Mouse (Mus musculus) midbrain, embryonic 12.5 days (tissue): ENCODE data around the gene Dclk3. TPM values are rescaled to one million over a fixed set of nuclear protein-coding genes. Genes with fewer than 3 reads are reported as not detected.
A peak's percentile ranks its signal among the peaks of the same experiment; 100 is the strongest.

Experiments
- ATAC-seq: fragments of 200-750 bp; cut with Nextera tagmentation; 2 replicates; pipeline ENCODE4 v1.8.0; 2017; ENCODE audit warnings: low read depth, moderate TSS enrichment, moderate library complexity; ENCODE audit not compliant: low FRiP score
- H3K27ac ChIP-seq: fragments of 300-500 bp; sonication (generic); replicated peaks from 2 replicates; pipeline ENCODE4 v1.5.1; 2016; ENCODE audit warnings: mild to moderate bottlenecking
- H3K27me3 ChIP-seq: fragments of 300-500 bp; sonication (generic); 2 replicates; pipeline ENCODE4 v1.6.1; 2016; ENCODE audit warnings: mild to moderate bottlenecking
- H3K36me3 ChIP-seq: fragments of 300-500 bp; sonication (generic); 2 replicates; pipeline ENCODE4 v1.6.1; 2016
- H3K4me1 ChIP-seq: fragments of 300-500 bp; sonication (generic); 2 replicates; pipeline ENCODE4 v1.6.1; 2016
- H3K4me2 ChIP-seq: fragments of 300-500 bp; sonication (generic); replicated peaks from 2 replicates; pipeline ENCODE4 v1.6.1; 2016; ENCODE audit warnings: mild to moderate bottlenecking, moderate library complexity
- H3K4me3 ChIP-seq: fragments of 300-500 bp; sonication (generic); 2 replicates; pipeline ENCODE4 v1.5.1; 2016; ENCODE audit warnings: mild to moderate bottlenecking
- H3K9ac ChIP-seq: fragments of 300-500 bp; sonication (generic); replicated peaks from 2 replicates; pipeline ENCODE4 v1.6.1; 2016; ENCODE audit warnings: mild to moderate bottlenecking, moderate library complexity
- H3K9me3 ChIP-seq: fragments of 300-500 bp; sonication (generic); 2 replicates; pipeline ENCODE4 v1.6.1; 2016; ENCODE audit warnings: mild to moderate bottlenecking
- WGBS: fragments of 180-500 bp; shearing (Covaris S2); methylation state at CpG from one replicate; pipeline ENCODE4 v1.1.7; 2016; 5-methylcytosine and 5-hydroxymethylcytosine counted together
- polyA plus RNA-seq: library from polyadenylated mRNA; unstranded; fragments of >200 nt; fragmentation: Nextera tagmentation; extraction: Ambion mirVana; gene quantifications from 2 replicates; pipeline ENCODE4 v1.2.1, GENCODE M21; 2016

Gene Dclk3
- polyA plus RNA-seq, 1 experiment from 2014 or later = 1.0 TPM

- ATAC-seq = peak; percentile 42; the same call in 1 of the 2 replicates
Measured at GRCm38 (mm10) chr9:111495561-111495960, 56.7 kb downstream of the Dclk3 start.

GRCm38 (mm10) chr9:111497074-111497811, 58.4 kb downstream of the Dclk3 start:
- no peaks in the 10 kb centered on the region for H3K27me3 ChIP-seq
- no peak overlapping the region for H3K4me3 ChIP-seq
- H3K27ac ChIP-seq = no peak overlapping the region
- H3K36me3 ChIP-seq = no peaks in the 10 kb centered on the region
- WGBS = 35% methylated on average over 9 of the region's 9 CpGs
- peak; percentile 78 for ATAC-seq
- H3K9me3 ChIP-seq = no peaks in the 10 kb centered on the region
- H3K4me2 ChIP-seq = no peak overlapping the region
- H3K9ac ChIP-seq = no peak overlapping the region
- H3K4me1 ChIP-seq = no peaks in the 10 kb centered on the region

More at GRCm38 (mm10) chr9:111495561-111495960, 56.7 kb downstream of the Dclk3 start:
- Histone ChIP-seq H3K4me3 (no peak overlapping the region), H3K4me2 (no peak overlapping the region), H3K27ac (no peak overlapping the region), H3K27me3 (peaks cover 4% of the 10 kb centered on the region; the same call in 1 of the 2 replicates), H3K9ac (no peak overlapping the region), H3K9me3 (no peaks in the 10 kb centered on the region), H3K4me1 (no peaks in the 10 kb centered on the region), H3K36me3 (no peaks in the 10 kb centered on the region)
- 3% methylated on average over 5 of the region's 5 CpGs for WGBS

GRCm38 (mm10) chr9:111500211-111500610, 61.3 kb downstream of the Dclk3 start:
- Histone ChIP-seq H3K27ac (no peak overlapping the region), H3K4me3 (no peak overlapping the region), H3K9me3 (no peaks in the 10 kb centered on the region), H3K9ac (no peak overlapping the region), H3K27me3 (no peaks in the 10 kb centered on the region), H3K36me3 (no peaks in the 10 kb centered on the region), H3K4me1 (no peaks in the 10 kb centered on the region), H3K4me2 (no peak overlapping the region)
- 87% methylated on average over 9 of the region's 9 CpGs for WGBS
- ATAC-seq = no peak

GRCm38 (mm10) chr9:111506075-111506474, 67.2 kb downstream of the Dclk3 start:
- Histone ChIP-seq H3K27ac (no peak overlapping the region), H3K4me2 (no peak overlapping the region), H3K9ac (no peak overlapping the region), H3K4me1 (peaks cover 6% of the 10 kb centered on the region; the same call in 1 of the 2 replicates), H3K27me3 (no peaks in the 10 kb centered on the region), H3K4me3 (no peak overlapping the region), H3K36me3 (no peaks in the 10 kb centered on the region), H3K9me3 (no peaks in the 10 kb centered on the region)
- ATAC-seq = no peak
- 24% methylated on average over 3 of the region's 3 CpGs for WGBS

- no peak for ATAC-seq
- no peaks in the 10 kb centered on the region; the same call in 1 of the 2 replicates for H3K4me1 ChIP-seq
- no peaks in the 10 kb centered on the region for H3K27me3 ChIP-seq
- no peak overlapping the region for H3K4me3 ChIP-seq
- 82% methylated on average over 15 of the region's 15 CpGs for WGBS
- no peak overlapping the region for H3K4me2 ChIP-seq
- H3K9me3 ChIP-seq = no peaks in the 10 kb centered on the region
- no peak overlapping the region for H3K9ac ChIP-seq
- no peak overlapping the region for H3K27ac ChIP-seq
- no peaks in the 10 kb centered on the region for H3K36me3 ChIP-seq
Measured at GRCm38 (mm10) chr9:111514586-111515473, 75.9 kb downstream of the Dclk3 start.

GRCm38 (mm10) chr9:111515536-111515935, 76.7 kb downstream of the Dclk3 start:
- 85% methylated on average over 3 of the region's 3 CpGs for WGBS

GRCm38 (mm10) chr9:111522226-111522625, 83.3 kb downstream of the Dclk3 start:
- Histone ChIP-seq H3K9ac (no peak overlapping the region), H3K36me3 (no peaks in the 10 kb centered on the region), H3K4me3 (no peak overlapping the region), H3K27ac (no peak overlapping the region), H3K4me2 (no peak overlapping the region), H3K4me1 (no peaks in the 10 kb centered on the region), H3K9me3 (no peaks in the 10 kb centered on the region), H3K27me3 (no peaks in the 10 kb centered on the region)
- 94% methylated on average over 7 of the region's 7 CpGs for WGBS
- no peak for ATAC-seq

More at GRCm38 (mm10) chr9:111515536-111515935, 76.7 kb downstream of the Dclk3 start:
- no peak overlapping the region for H3K4me3 ChIP-seq
- ATAC-seq = no peak
- no peaks in the 10 kb centered on the region; the same call in 1 of the 2 replicates for H3K4me1 ChIP-seq
- H3K27ac ChIP-seq = no peak overlapping the region
- no peaks in the 10 kb centered on the region for H3K9me3 ChIP-seq
- no peaks in the 10 kb centered on the region for H3K36me3 ChIP-seq
- no peaks in the 10 kb centered on the region for H3K27me3 ChIP-seq
- no peak overlapping the region for H3K9ac ChIP-seq
- H3K4me2 ChIP-seq = no peak overlapping the region

GRCm38 (mm10) chr9:111523111-111523510, 84.2 kb downstream of the Dclk3 start:
- Histone ChIP-seq H3K9me3 (no peaks in the 10 kb centered on the region), H3K4me1 (no peaks in the 10 kb centered on the region), H3K36me3 (no peaks in the 10 kb centered on the region), H3K9ac (no peak overlapping the region), H3K27me3 (no peaks in the 10 kb centered on the region), H3K27ac (no peak overlapping the region), H3K4me2 (no peak overlapping the region), H3K4me3 (no peak overlapping the region)
- no peak for ATAC-seq
- 92% methylated on average over 11 of the region's 11 CpGs for WGBS

- Histone ChIP-seq H3K4me3 (no peak overlapping the region), H3K27me3 (no peaks in the 10 kb centered on the region), H3K36me3 (no peaks in the 10 kb centered on the region), H3K9me3 (no peaks in the 10 kb centered on the region), H3K9ac (no peak overlapping the region), H3K27ac (no peak overlapping the region), H3K4me1 (no peaks in the 10 kb centered on the region), H3K4me2 (no peak overlapping the region)
- ATAC-seq = no peak
- 97% methylated on average over 3 of the region's 3 CpGs for WGBS
Measured at GRCm38 (mm10) chr9:111523871-111524270, 85.0 kb downstream of the Dclk3 start.

- no peaks in the 10 kb centered on the region for H3K4me1 ChIP-seq
- H3K36me3 ChIP-seq = no peaks in the 10 kb centered on the region
- H3K9me3 ChIP-seq = no peaks in the 10 kb centered on the region
- H3K4me3 ChIP-seq = no peak overlapping the region
- ATAC-seq = no peak
- no peaks in the 10 kb centered on the region for H3K27me3 ChIP-seq
- no peak overlapping the region for H3K4me2 ChIP-seq
- WGBS = 81% methylated on average over 7 of the region's 7 CpGs
- no peak overlapping the region for H3K27ac ChIP-seq
- no peak overlapping the region for H3K9ac ChIP-seq
Measured at GRCm38 (mm10) chr9:111534744-111535423, 96.0 kb downstream of the Dclk3 start.

- no peak for ATAC-seq
- H3K9me3 ChIP-seq = no peaks in the 10 kb centered on the region
- H3K27ac ChIP-seq = no peak overlapping the region
- no peaks in the 10 kb centered on the region for H3K4me1 ChIP-seq
- no peak overlapping the region for H3K9ac ChIP-seq
- H3K27me3 ChIP-seq = no peaks in the 10 kb centered on the region
- H3K4me2 ChIP-seq = no peak overlapping the region
- WGBS = 91% methylated on average over 8 of the region's 8 CpGs
- H3K36me3 ChIP-seq = no peaks in the 10 kb centered on the region
- no peak overlapping the region for H3K4me3 ChIP-seq
Measured at GRCm38 (mm10) chr9:111535445-111536064, 96.7 kb downstream of the Dclk3 start.
